Mouse (Mus musculus): ENCODE results near the gene Ksr1. TPM values are rescaled to one million over a fixed set of nuclear protein-coding genes. Genes with fewer than 3 reads are reported as not detected.

Ksr1 gene
- total RNA-seq, 2 experiments from 2014 or later, result 9.1 to 10.0 TPM

DNA sequence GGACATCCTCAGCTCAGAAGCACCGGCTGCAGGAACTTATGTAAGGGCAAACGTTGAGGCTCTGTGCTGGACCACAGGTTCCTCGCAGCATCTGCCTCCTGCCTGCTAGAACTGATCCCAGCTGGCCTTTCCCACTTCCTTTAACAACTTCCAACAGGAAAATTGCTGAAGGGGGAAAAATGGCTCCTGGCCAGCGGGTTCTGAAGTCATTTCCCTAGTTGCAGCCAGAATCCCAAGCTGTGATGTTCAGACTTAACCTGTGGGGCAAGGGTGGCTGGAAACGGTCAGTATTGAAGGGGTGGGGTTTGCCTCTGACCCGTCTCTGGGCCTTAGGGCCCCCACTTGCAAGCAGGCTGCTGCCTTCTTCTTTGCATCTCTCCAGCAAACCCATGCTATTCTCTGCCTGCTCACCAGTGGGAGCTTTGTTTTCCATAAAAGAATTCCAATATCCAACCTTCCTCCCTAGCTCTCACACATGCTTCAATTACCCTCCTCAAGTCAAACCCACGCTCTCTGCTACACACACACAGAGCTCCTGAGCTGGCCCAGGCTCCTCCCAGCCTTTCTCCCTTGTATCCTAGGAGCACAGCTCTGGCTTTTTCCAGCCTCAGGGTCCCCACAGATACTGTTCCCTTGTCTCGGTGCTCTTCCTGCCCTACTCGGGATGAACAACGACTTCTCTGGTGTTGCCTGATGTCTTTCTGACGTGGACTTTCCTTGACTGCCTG lies 80.6 kb downstream of the Ksr1 start:
- peak; percentile 41 to 50 for DNase-seq

DNA sequence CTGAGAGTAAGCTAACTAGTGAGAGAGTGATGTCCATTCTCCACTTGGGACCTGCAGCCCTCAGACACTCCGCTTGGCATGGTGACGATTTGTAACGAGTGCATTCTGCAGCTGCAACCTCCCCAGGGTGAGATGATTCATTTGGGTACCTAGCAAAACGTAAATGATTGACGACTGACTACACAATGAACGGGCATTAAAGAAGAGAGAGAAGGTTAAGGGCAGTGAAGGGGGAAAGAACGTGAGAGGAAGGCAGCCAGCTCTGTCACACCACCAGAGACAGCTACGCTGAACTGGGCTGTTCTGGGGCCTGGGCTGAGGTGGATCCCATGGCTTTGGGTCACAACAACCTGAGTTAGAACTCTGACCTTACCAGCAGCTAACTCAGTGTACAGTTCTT lies 81.9 kb downstream of the Ksr1 start:
- DNase-seq, result no peak

DNA sequence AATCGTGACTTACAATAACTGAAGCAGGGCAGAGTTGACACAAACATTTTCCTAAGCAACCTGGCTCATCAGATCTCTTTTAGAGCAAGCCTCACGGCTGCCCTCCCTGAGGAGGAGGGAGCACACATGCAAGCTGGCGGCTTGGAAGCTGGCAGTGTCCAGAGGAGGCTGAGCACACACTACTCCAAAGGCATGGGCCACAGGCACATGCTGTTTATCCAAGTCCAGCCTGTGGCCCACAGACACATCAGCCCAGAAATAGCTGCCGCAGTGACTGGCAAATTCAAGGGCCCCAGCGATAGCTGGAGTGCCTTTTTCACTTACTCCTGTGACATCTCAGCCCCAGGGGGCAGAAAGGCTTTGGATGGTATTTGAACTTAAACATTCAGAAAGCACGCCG lies 82.6 kb downstream of the Ksr1 start:
- DNase-seq, result no peak

DNA sequence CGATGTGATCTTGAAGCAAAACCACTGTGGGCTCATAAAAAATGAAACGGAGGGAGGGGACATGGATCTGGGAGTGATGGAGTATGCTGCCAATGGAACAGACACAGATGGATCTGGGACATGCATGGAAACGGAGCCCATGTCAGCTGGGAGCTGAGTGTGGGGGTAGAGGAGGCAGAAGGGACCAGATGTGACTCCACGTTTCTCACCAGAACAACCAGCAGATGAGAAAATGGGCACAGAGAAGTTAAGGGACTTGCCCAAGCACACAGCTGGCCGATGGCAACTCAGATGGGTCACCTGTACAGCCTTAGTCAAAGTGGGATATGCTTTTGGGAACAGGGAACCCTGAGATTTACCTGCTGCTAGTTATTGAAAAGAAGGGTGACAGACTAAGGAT lies 83.3 kb downstream of the Ksr1 start:
- no peak for DNase-seq

DNA sequence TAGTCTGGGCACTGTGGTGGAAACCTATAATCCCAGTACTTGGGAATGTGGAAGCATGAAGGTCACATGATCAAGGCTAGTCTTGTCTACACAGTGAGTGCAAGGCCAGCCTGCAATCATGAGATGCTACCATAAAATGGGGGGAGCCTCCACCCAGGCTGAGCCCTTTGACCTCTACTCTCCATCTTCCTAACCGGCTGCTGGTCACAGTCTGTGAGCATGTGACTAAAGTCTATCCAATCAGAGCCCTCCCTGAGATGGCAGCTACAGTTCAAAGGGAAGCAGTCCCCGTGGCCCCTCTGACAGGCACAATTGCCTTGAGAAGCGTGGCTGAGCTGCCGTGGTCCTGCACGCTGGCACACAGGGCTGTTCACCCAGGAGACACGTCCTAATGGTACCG lies 84.4 kb downstream of the Ksr1 start:
- no peak for DNase-seq

DNA sequence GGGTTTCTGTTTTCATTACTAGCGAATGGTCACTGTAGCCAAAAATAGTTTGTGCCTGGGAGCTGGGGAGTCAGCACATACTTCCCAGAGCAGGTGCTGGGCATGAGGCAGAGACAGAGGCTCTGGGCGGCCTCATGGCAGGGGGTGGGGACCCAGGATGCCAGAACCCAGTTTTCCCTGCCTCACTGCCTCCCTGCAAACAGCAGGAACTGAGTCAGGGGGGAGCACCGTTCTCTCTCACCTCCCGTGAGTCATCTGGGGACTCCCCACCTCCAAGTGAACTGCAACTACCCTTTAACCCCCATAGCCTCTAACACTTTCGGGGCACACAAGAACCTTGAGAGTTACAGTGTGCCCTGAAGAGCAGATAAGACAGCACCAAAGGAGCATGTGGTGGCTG lies 86.4 kb downstream of the Ksr1 start:
- peak in 1 of 2 experiments; percentile 60 for DNase-seq

DNA sequence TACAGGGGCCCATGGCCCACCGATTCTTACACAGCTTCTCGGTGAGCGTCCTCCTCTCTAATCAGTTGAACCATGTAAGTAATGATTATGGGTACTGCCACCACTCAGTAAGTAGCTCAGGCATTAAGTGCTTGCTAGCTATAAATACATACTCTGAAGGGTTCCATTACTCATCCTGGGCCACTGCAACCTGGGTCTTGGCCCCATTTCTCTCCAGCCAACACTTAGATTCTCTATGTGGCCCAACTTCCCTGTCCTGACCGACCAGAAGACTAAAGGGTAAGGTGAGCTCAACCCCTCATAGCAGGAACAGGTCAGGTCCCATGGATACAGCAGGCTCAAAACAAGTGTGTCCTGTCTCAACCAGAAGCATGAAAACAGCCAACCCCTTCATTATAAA lies 87.1 kb downstream of the Ksr1 start:
- DNase-seq, result no peak

DNA sequence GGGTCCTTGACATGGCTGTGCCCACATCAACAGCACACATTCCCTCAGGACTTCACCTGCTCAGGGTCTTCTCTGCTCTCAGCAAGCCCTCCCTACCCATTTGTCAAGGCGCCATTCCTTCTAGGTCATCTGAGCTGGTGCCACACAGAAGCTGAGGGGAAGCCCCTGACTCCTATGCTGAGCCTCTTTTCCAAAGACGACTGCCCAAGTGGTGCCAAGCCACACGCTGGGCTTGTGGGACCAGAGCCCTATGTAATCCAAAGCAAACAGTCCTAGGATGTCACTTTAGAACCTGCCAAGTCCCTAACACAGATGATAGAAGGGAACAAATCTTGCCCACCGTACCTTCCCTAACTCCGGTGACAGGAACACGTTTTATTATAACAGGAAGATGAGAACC lies 87.6 kb downstream of the Ksr1 start:
- no peak for DNase-seq

DNA sequence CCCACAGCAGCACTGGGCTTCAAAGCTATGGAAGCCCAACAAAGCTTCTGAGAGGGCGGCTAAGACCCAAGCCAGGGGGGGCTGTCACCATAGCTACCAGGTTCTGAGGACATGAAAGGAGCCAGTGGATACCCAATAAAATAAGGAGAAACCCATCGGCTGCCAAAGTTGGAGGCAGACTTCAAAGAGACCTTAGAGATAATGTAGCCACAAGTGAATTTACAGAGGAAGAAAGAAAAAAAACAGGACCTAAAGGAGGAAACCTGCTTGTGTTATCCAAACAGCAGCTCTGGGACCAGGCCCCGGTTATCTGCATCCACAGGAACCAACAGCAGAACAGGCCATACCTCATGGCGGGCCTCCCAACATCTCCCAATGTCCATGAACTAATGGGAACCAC lies 88.4 kb downstream of the Ksr1 start:
- DNase-seq, result no peak

DNA sequence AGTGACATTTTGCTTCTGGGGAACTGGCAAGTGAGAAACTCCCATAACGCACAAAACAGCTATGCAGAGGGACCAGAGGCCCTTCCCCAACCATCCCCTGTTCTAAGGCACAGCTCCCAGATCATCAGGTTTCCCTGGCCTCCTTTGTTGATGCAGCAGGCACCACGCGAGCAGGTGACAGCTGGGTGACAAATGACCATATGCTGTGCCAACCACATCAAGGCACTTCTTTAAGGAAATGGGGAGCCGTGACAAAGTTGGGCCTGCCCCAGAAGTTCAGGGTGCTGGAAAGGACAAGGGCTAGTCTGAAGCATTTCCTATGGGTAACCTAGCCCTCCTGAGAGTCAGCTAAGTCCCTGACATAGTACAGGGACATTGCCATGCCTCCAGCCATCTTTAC lies 89.3 kb downstream of the Ksr1 start:
- no peak for DNase-seq

DNA sequence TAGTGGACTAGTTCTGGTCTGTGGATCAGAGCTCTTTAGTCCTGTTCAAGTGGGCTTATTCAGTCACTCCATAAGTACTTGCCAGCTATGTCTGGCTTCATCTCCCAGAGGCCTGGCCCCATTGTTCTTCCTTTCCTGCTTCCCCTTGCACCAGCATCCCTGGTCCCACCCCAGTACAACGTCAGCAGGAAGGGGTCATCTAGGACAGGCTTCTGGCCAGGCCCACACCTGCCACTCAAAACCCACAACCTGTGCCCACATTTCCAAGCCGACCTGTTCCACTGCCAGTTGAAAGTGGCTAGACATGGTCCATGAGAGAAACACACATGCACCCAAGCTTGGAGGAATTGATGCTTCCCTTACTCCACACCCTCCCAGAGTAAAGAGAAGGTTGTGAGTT lies 90.2 kb downstream of the Ksr1 start:
- no peak for DNase-seq

DNA sequence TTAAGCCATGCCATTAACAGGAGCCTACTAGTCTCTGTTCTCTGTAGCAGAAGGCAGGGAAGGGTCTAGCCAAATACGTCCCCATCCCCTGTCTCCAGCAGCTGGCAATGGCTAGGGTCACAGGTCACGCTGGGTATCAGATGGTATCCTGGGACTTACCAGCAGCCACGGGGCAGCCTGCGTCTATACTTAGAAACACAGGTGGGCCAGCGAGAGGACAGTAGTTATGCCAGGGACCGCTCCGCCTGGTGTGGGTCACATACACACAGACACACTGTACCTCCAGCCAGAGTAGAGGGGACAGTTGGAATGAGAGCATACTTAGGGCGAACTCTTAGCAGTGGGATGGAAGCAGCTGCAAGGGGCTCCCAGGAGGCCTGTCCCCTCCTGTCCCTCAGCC lies 91.0 kb downstream of the Ksr1 start:
- no peak for DNase-seq

DNA sequence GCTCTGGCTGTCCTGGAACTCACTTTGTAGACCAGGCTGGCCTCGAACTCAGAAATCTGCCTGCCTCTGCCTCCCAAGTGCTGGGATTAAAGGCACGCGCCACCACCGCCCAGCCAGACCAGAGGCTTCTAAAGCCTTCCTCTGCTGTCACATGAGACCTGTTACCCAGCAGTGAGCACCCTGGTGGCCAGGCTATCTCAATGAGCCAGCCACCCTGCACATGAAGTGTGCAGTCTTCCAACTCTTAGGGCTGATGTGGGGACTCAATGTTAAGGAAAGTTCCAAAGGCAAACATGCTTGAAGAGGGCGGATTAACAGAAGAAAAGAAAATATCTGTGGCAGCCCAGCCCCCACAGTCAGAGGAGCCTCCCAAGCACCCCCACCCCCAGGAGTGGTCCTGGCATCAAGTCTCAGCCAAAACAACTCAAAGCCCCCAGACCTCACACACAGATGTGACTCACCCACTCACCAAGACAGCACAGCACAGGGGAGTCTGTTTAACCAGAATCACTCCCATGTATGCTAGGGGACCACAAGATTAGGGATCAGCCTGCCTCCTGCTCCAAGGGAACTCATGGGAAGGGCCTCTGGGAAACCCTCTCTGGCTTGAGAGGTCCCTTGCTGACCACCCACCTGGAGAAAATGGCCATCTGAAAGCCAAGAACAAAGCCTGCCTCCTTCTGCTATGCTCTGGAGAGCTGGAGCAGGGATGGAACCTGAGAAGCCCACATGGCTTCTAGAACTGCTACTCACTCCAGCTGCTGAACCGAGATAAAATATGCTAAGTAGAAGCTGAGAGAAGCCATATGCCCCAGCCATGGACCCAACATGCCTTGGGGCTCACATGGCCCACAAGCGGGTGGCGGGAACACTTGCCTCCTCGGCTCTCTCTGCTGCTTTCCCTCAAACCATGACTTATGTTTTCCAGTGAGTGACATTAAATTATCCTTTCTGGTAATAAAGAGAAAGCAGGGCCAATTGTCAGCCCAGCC lies 91.8 kb downstream of the Ksr1 start:
- no peak for DNase-seq

DNA sequence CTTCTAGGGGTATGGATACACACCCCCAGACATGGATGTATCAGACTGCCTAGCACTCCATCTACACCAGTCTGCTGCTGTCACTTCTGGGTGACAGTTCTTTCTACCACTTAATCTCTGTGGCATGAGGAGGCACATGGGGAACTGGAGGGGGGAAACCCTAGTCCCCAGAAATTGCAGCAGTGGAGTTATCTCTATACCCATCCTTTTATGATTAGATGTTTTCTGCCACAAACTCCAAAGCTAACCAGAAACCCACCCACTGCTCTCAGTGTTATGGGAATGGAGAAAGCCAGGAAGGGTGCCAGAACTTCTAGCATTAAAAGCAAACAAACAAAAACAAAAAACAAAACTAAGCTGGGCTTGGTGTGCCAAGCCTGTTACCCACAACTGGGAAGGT lies 92.8 kb downstream of the Ksr1 start:
- no peak for DNase-seq

DNA sequence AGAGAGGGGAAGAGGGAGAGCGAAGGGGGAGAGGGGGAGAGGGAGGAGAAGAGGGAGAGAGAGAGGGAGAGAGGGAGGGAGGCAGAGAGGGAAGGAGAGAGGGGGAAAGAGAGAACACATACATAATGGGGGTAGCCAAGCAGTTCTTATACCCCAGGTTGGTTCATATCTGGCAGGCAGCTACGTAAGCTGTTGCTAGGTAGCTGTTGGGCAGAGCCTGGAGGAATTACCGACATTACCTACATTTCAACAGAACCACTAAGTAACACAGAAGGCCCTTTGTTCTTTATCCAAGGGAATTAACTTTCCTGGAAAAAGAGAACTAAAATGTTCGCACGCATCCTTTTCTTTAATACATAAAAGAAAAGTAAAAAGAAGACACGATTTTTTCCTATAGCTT lies 93.4 kb downstream of the Ksr1 start:
- no peak for DNase-seq

DNA sequence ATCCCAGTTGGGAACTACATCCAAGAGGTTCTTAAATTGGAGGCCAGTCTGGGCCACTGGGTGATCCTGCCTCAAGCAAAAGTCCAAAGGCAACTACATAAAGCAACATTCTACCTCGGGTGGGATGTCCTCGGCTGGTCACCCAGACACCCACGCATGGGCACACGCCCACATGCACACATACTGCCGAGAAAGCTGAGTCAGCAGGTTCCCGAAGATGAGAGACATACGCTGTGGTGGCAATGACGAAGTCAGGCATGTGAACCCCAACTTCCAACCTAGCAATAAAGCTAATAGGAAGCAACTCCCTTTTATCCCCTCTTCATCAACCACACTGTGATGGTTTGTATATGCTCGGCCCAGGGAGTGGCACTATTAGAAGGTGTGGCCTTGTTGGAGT lies 94.7 kb downstream of the Ksr1 start:
- no peak for DNase-seq

DNA sequence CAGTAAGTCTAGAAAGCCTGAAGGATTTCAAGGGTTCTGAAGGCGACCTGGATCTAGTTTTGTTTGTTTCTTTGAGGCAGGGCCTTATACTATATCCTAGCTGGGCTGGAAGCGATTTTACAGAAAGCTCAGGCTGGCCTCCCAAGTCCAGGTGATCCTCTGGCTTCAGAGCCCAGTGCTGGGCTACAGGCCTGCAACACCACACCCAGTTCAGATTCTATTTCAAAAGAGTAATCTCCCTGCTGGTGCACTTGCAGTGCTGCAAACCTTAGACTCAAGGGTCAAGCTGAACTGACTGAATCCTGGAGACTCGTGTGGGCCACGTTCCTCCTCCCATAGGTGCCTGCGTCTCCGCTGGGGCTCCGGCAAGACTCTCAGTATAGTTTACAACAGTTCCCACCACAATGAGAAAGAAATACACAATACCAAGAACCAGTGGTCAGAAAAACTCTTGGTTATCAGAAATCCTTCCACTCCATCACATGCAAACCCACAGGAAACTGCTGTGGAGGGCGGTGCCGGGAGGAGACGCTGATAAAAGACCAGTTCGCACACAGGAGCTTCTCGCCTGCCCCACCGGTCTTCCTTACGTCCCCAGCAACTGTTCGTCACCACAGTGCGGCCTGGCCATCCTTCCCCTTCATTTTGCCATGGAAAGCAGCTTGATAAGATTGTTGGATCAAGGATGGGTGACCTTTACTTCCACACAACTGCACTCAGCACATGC lies 95.3 kb downstream of the Ksr1 start:
- DNase-seq, result no peak

DNA sequence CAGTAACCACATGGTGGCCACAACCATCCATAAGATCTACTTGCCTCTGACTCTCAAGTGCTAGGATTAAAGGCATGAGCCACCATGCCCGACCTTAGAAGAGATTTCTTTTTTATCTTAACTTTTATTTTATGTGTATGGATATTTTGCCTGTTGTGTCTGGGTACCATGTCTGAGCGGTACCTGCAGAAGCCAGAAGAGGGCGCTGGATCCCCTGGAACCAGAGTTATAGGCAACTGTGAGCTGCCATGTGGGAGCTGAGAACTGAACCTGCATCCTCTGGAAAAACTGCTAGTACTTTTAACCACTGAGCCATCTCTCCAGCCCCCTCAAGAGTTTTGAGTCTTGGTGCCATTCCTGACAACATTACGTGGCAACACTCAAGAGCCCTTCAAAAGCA lies 97.3 kb downstream of the Ksr1 start:
- no peak for DNase-seq

DNA sequence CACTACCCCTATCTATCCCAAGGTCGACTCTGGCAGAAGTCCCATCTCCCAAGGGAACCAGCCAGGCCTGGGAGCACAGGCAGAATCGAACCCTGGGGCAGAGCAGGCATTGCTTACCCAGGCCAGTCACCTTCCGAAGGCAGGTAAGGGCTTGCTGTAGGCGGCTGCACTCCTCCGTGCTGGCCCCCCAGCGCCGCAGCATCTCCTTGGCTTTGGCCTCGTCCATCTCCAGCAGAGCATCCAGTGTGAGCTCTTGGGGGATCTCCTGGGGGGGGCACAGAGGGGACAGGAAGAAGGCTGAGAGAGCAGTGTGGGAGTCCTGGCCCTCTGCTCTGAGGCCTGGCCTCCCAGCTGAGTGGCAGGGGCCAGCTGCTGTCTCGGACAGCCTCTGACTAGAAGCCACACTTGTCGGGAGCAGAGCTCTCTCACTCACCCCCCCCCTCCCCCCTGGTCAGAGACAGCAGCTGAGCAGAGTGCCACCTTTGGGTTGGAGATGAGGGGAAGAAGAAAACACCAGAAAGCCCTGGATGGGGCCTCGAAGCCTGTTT lies 99.0 kb downstream of the Ksr1 start:
- no peak for DNase-seq

DNA sequence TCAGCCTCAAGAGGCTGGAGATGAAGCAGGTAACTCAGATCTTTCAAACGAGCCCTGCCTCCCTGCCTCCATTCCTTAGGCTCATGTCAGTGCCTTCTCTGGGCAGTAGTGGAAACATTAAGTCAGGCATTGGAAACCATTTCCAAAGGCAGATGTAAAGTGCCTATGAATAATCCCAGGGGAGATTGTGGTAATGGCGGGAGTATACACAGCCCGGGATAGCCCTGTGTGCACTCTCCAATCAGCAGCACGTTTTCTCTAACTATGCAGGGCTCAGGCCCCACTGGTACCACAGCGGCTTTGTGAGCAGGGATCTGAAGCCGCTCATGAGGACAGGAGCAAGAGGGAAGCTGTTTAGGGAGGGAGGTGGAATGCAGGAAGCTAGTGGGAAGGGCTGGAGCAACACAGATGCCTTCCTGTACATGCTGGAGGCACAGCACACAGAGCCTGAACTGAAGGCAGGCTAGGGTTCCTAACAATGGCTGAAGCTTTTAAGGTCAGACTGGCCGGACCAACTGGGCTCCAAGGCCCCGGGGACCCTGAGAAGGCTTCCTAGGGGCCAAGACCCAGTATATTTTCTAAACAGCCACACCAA lies 99.5 kb downstream of the Ksr1 start:
- DNase-seq, result no peak

DNA sequence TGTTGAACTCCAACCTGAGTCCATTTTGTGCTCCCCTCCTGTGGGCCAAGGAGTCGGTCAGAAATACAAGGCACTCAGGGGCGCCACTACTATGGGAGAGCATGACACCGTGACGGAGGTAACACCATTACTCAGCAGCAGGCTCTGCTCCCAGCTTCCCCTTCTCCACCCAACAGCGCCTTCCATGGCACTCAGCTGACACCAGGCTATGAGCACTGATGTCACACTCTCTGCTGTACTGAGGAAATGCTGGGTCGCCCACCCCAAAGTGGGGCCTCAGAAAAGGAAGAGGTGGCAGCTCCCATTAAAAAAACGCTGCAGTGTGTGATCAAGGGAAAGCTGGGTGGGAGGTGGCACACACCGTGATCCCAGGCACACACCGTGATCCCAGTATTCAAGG lies 101.0 kb downstream of the Ksr1 start:
- no peak for DNase-seq

DNA sequence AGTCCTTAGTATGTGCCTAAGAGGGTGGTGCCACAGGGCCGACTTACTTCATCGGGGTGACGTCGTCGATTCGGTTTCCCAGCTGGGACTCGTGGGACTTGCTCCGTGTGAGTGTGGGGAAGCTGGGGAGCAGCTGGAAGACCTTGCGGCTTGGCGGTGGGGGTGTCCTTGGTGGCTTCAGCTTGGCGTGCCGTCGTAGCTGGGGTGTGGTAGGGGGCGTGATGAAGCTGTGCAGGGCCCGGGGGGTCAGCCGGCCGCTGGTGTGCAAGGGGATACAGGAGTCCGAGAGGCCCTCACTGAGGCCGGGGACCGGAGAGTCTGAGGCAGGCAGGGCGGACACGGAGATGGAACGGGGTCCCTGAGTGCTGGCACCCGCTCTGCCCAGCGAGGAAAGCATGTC lies 101.4 kb downstream of the Ksr1 start:
- DNase-seq, result no peak

Data from adrenal gland, postnatal 36 days (tissue).